15 mouse cellular contexts compared by ENCODE assay signal in genomic region chr2:158643791-158644190, GRCm38 (mm10). TPM values are rescaled to one million over a fixed set of nuclear protein-coding genes. Genes with fewer than 3 reads are reported as not detected.
"Had no signal": no experiment of that assay in that cellular context is flagged by ENCODE, and none has a peak within 500 bp of the region (broad histone marks: within the 10 kb centered on the region; RNA-seq: fewer than 3 reads in every experiment).

No protein-coding gene starts in this region.

- DNase-seq: kidney, adult 9 months; kidney, postnatal 4 days; lung, adult 2 months; lung, postnatal 36 days; thymus, adult 2 months; thymus, postnatal 25 days had no signal

- H3K27ac ChIP-seq: kidney, postnatal 0 days; layer of hippocampus, adult 2 months; limb, embryonic 10.5 days; liver, embryonic 15.5 days; midbrain, embryonic 13.5 days had no signal

- H3K4me3 ChIP-seq: layer of hippocampus, adult 2 months; limb, embryonic 10.5 days; liver, embryonic 15.5 days; midbrain, embryonic 13.5 days had no signal

- H3K4me1 ChIP-seq: limb, embryonic 10.5 days; liver, embryonic 15.5 days; midbrain, embryonic 13.5 days had no signal

RNA-seq across cellular contexts. Expression of gene Slc32a1, which starts 33.2 kb away (rescaled TPM):
- polyA plus RNA-seq: inflammation-experienced regulatory T-cells, adult 6 months; intestine, postnatal 0 days; kidney, postnatal 0 days; limb, embryonic 10.5 days; liver, embryonic 15.5 days; lung, adult 2 months; lung, postnatal 0 days; urinary bladder, adult 2 months had no signal
